Mouse (Mus musculus) layer of hippocampus, adult 2 months (tissue): ENCODE measurements around the gene Dpp6. TPM values are rescaled to one million over a fixed set of nuclear protein-coding genes. Genes with fewer than 3 reads are reported as not detected.

Experiments
- DNase-seq, 2 experiments: peaks; one replicate each; pipeline ENCODE4 v3.0.0; 2022; ENCODE audit warnings: low spot score in 2 of 2
- H3K27ac ChIP-seq: fragments of 200-600 bp; 2 replicates; pipeline ENCODE4 v1.8.1; 2022
- H3K4me3 ChIP-seq: fragments of 200-600 bp; 2 replicates; pipeline ENCODE4 v1.8.1; 2022; ENCODE audit warnings: mild to moderate bottlenecking
- CTCF ChIP-seq: fragments of 200-600 bp; conservative IDR thresholded peaks from 2 replicates; pipeline ENCODE4 v1.8.1; 2022; ENCODE audit warnings: antibody characterized with exemption, mild to moderate bottlenecking, moderate library complexity
- total RNA-seq, 2 experiments: library from RNA; stranded (reverse); gene quantifications; 2 replicates each; pipeline ENCODE4 v1.2.3; 2021

The Dpp6 gene
- total RNA-seq, 2 experiments from 2014 or later: 261 to 270 TPM

- H3K4me3 ChIP-seq: no peak overlapping the region
- no peak for DNase-seq
- H3K27ac ChIP-seq: no peak overlapping the region
- TF ChIP-seq CTCF: peak; percentile 51
These were observed 870.3 kb downstream of the Dpp6 start for GRCm38 (mm10) chr5:27687311-27687710.

- Histone ChIP-seq H3K4me3 (no peak overlapping the region), H3K27ac (no peak overlapping the region)
- DNase-seq: no peak
- no peak for TF ChIP-seq CTCF
These were observed 885.5 kb downstream of the Dpp6 start for GRCm38 (mm10) chr5:27702482-27702881.

DNA sequence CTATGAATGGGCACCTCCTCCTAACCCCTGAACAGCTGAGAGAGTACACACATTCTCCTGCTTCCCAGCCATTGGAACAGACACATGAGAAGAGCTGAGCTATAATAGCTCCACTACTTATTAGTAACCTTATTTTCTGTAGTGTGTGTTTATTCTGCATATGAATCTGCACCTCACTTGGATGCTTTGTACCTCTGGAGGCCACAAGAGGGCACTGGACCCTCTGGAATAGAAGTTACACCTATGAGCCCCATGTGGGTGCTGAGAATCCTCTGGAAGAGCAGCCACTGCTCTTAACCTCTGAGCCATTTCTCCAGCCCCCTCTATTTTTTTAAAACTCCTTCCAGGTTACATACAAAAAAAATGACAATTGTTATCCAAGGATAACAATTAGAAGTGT, 888.0 kb downstream of the Dpp6 start:
- peak; percentile 58 for TF ChIP-seq CTCF
- H3K4me3 ChIP-seq: no peak overlapping the region
- DNase-seq: no peak
- no peak overlapping the region for H3K27ac ChIP-seq

- Histone ChIP-seq H3K4me3 (no peak overlapping the region), H3K27ac (no peak overlapping the region)
- DNase-seq: no peak
- TF ChIP-seq CTCF: no peak
These were observed 889.5 kb downstream of the Dpp6 start for GRCm38 (mm10) chr5:27706551-27706950.

DNA sequence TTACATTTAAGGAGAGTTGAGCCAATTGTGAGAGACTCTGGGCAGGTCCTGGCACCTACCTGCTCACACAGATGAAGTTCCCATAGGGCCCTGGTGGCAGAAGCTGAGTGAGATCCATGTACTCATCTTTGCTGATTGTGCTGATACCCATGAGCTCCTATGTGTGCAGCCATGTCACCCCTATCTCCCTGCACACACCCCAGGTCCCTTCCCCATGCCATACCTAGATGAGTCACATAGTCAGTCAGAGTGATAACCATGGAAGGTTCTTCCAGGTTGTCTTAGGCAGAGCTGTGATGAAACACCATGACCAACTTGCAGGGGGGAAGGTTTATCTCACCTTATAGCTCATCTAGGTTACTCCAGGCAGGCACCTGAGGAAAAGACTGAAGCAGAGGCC, 890.3 kb downstream of the Dpp6 start:
- Histone ChIP-seq H3K27ac (no peak overlapping the region), H3K4me3 (no peak overlapping the region)
- DNase-seq: no peak
- no peak for TF ChIP-seq CTCF

- DNase-seq: no peak
- no peak overlapping the region for H3K27ac ChIP-seq
- H3K4me3 ChIP-seq: no peak overlapping the region
- no peak for TF ChIP-seq CTCF
These were observed 891.2 kb downstream of the Dpp6 start for GRCm38 (mm10) chr5:27708209-27708608.

- no peak for TF ChIP-seq CTCF
- DNase-seq: no peak
These were observed 894.6 kb downstream of the Dpp6 start for GRCm38 (mm10) chr5:27711461-27712192.

GRCm38 (mm10) chr5:27714356-27714755, 897.4 kb downstream of the Dpp6 start:
- Histone ChIP-seq H3K27ac (peak overlapping the region; percentile 62), H3K4me3 (no peak overlapping the region)
- TF ChIP-seq CTCF: no peak
- DNase-seq: no peak

More at GRCm38 (mm10) chr5:27711461-27712192, 894.6 kb downstream of the Dpp6 start:
- Histone ChIP-seq H3K4me3 (no peak overlapping the region), H3K27ac (no peak overlapping the region)

DNA sequence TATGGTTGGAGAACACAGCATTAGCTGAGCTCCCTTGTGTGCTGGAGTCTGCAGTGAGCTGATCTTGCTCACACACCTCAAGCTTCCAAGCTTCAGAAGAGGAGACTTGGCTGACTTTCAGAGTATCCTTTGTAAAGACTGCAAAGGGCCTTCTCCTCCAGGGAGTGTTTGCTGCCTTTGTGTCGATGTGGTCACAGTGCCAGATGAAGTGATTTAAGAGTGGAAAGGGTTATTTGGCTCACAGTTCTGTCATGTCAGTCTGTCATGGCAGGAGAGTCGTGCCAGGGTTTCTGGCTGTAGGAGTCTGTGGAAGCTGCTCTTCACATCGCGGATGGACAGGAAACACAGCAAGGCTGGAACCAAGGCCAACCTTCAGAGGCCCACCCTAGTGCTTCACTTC, 899.0 kb downstream of the Dpp6 start:
- no peak for DNase-seq
- Histone ChIP-seq H3K27ac (peak overlapping the region; percentile 62), H3K4me3 (no peak overlapping the region)
- TF ChIP-seq CTCF: no peak

DNA sequence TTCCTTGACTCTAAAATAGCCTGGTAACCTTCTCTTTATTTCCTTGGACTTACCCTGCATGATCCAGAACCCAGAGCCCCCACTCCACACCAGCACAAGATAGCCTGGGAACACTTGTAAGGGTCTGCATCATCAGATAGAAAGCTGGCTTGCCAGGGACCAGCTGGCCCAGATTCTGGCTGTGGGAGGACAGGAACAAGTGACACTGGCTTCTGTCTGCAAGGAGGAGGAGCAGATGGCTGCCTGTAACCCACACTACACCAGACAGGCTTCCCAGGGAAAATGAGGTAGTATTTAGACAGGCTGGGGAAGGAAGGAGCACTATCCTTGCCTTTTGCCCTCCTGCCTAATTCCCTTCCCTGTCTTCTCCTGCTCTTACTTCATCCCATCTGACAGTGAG, 900.3 kb downstream of the Dpp6 start:
- H3K27ac ChIP-seq: peak overlapping the region; percentile 64
- DNase-seq: peak; percentile 67 to 68
- H3K4me3 ChIP-seq: no peak overlapping the region
- no peak for TF ChIP-seq CTCF

- TF ChIP-seq CTCF: no peak
- DNase-seq: no peak
- H3K4me3 ChIP-seq: no peak overlapping the region
- H3K27ac ChIP-seq: no peak overlapping the region
These were observed 902.3 kb downstream of the Dpp6 start for GRCm38 (mm10) chr5:27719311-27719710.

GRCm38 (mm10) chr5:27724460-27724859, 907.5 kb downstream of the Dpp6 start:
- DNase-seq: no peak
- no peak overlapping the region for H3K4me3 ChIP-seq
- TF ChIP-seq CTCF: peak; percentile 74
- no peak overlapping the region for H3K27ac ChIP-seq

DNA sequence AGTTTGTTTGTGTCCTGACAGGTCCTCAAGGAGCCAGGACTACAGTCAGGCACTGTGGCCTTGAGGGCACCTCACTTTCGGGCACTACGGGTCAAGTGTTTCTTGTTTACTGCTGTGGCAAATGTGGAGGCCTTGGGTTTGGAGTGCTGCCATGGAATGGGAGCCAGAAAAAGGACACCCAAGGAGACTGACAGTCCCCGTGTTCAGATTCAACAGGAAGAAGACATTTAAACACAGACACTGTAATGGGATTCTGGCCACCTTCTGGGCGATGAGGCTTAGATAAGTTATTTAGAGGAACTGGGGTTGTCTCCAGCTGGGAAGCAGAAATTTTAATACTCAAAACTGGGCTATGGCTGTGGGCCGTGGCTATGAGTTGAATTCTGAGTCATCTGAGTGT, 913.7 kb downstream of the Dpp6 start:
- no peak for TF ChIP-seq CTCF
- DNase-seq: no peak
- H3K27ac ChIP-seq: no peak overlapping the region
- no peak overlapping the region for H3K4me3 ChIP-seq

DNA sequence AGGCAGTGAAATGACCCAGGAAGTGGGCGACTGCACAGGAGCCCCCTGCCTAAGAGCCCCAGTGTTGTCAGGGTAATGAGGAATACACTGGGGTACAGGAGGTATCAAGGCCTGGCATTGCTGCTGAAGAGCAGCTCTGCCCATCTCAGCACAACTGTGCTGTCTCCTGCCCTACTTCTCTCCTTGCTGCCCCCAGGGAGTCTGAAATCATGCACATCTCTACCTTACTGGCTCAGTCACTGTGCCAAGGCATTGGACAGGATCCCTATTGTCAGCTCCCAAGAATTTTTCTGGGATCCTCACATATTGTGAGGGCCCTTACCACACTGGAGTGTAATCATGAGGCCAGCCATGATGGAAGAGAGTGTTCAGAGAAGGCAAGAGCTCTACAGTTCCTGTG, 914.4 kb downstream of the Dpp6 start:
- no peak for DNase-seq
- Histone ChIP-seq H3K4me3 (no peak overlapping the region), H3K27ac (peak overlapping the region; percentile 73)
- no peak for TF ChIP-seq CTCF
